ENCODE assay signal across 20 mouse cellular contexts in the genomic region with DNA sequence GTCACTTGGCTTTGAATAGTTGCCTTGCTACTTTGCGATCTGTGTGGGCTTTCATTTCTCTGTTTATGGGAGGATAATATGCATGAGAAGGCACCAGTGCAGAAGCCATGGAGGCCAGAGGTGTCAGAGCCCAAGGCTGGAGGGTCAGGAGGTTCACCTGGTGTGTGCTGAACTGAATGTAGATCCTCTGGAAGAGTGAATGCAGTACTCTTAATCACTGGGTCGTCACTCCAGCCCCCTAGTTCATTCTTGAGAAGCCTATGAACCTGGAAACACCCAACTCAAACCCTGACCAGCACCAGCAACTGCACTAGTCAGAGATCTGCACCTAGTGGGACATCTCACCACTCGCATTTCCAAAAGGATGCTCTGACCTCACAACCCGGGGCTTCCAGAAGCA. TPM values are rescaled to one million over a fixed set of nuclear protein-coding genes. Genes with fewer than 3 reads are reported as not detected.
DNase-seq lines count a peak whose midpoint lies in the region; ATAC-seq and TF ChIP-seq lines count a peak whose summit lies in the region.
"Had no signal": no experiment of that assay in that cellular context is flagged by ENCODE, and none has a peak within 500 bp of the region (broad histone marks: within the 10 kb centered on the region; RNA-seq: fewer than 3 reads in every experiment).

No protein-coding gene starts in this region.

- no peak overlapping the region for H3K4me2 ChIP-seq in midbrain, embryonic 11.5 days

- no peaks in the 10 kb centered on the region for H3K4me1 ChIP-seq in midbrain, embryonic 11.5 days (ENCODE audit: control insufficient read depth, insufficient read depth, low read length)
- H3K4me1 ChIP-seq in midbrain, embryonic 10.5 days, result no peaks in the 10 kb centered on the region

- WGBS in midbrain, embryonic 11.5 days, result 67% methylated on average over 4 of the region's 4 CpGs
- WGBS in midbrain, embryonic 10.5 days, result 73% methylated on average over 4 of the region's 4 CpGs

- H3K27ac ChIP-seq in gastrocnemius, adult 2 months, result peak overlapping the region; percentile 88; the same call in 1 of the 2 replicates
- no peak overlapping the region for H3K27ac ChIP-seq in midbrain, embryonic 11.5 days (ENCODE audit: low read depth, low read length)
- no peak overlapping the region for H3K27ac ChIP-seq in midbrain, embryonic 10.5 days (replicated peaks)

- TF ChIP-seq CTCF in gastrocnemius, adult 2 months (IDR thresholded peaks at IDR 0.05), result no peak

- H3K9me3 ChIP-seq in midbrain, embryonic 11.5 days (ENCODE audit: control insufficient read depth, low read length), result no peaks in the 10 kb centered on the region
- H3K9me3 ChIP-seq in midbrain, embryonic 10.5 days (replicated peaks), result peaks cover 9% of the 10 kb centered on the region; the same call in 1 of the 2 replicates

- H3K36me3 ChIP-seq in midbrain, embryonic 11.5 days (ENCODE audit: control insufficient read depth, insufficient read depth, low read length), result no peaks in the 10 kb centered on the region; the same call in 1 of the 2 replicates
- peaks cover 35% of the 10 kb centered on the region for H3K36me3 ChIP-seq in midbrain, embryonic 10.5 days

- no peak for DNase-seq in gastrocnemius, adult 2 months
- DNase-seq in gastrocnemius, postnatal 25 days, result no peak
- DNase-seq in heart, adult 11 months, result peak; percentile 74
- DNase-seq in heart, adult 9 months (ENCODE audit: low spot score in 2 of 2), result no peak
- peak; percentile 75 for DNase-seq in midbrain, embryonic 11.5 days (ENCODE audit: low spot score, missing footprints)
- no peak for DNase-seq in midbrain, embryonic 10.5 days (ENCODE audit: low spot score)
- DNase-seq: adrenal gland, adult 2 months; adrenal gland, adult 8-10 months; adrenal gland, postnatal 10 days; adrenal gland, postnatal 14 days; adrenal gland, postnatal 25 days; adrenal gland, postnatal 36 days; B cell, adult 2 months; cerebellum, adult 11 months; cerebellum, adult 11-12 months; cerebellum, adult 18-20 months had no signal

- no peak for ATAC-seq in midbrain, embryonic 11.5 days (ENCODE audit: low FRiP score)
- ATAC-seq: activated CD4-positive, CD25-positive, alpha-beta regulatory T cell, adult 4 months; CD4-positive, CD25-positive, alpha-beta regulatory T cell, adult 4 months; Patski had no signal

- no peak overlapping the region for H3K9ac ChIP-seq in midbrain, embryonic 11.5 days (ENCODE audit: low read length)

- no peaks in the 10 kb centered on the region for H3K27me3 ChIP-seq in midbrain, embryonic 11.5 days (ENCODE audit: control insufficient read depth, insufficient read depth, low read length)
- no peaks in the 10 kb centered on the region for H3K27me3 ChIP-seq in midbrain, embryonic 10.5 days (ENCODE audit: low read depth, poor library complexity, severe bottlenecking)
- H3K27me3 ChIP-seq: CH12.LX, Patski had no signal

- intact Hi-C loops in gastrocnemius, adult 2 months (cut with DNase I), result no loop called here

- H3K4me3 ChIP-seq in gastrocnemius, adult 2 months, result no peak overlapping the region
- no peak overlapping the region for H3K4me3 ChIP-seq in midbrain, embryonic 11.5 days (ENCODE audit: low read depth, low read length)
- H3K4me3 ChIP-seq in midbrain, embryonic 10.5 days, result no peak overlapping the region

RNA-seq across cellular contexts. Expression of a gene that starts 19.8 kb away (rescaled TPM):
- 10 to 100 TPM; 65.3 to 78.6 TPM for total RNA-seq in gastrocnemius, adult 2 months (2021)
- total RNA-seq in gastrocnemius, postnatal 25 days (2021), result 10 to 100 TPM; 91.6 to 95.8 TPM
- polyA plus RNA-seq in midbrain, embryonic 11.5 days (2014; fragmentation: Nextera tagmentation; extraction: Ambion mirVana), result 14.5 and 16.0 TPM in 2 replicates
- 13.5 and 16.9 TPM in 2 replicates for polyA plus RNA-seq in midbrain, embryonic 10.5 days (2016; fragmentation: Nextera tagmentation; extraction: Ambion mirVana)

RNA-seq across cellular contexts. Expression of a gene that starts 29.5 kb away (rescaled TPM):
- total RNA-seq in gastrocnemius, adult 2 months (2021), result 10 to 100 TPM; 21.2 to 28.9 TPM
- 10 to 100 TPM; 21.8 to 24.3 TPM for total RNA-seq in gastrocnemius, postnatal 25 days (2021)
- polyA plus RNA-seq in midbrain, embryonic 11.5 days (2014; fragmentation: Nextera tagmentation; extraction: Ambion mirVana), result 43.2 and 46.0 TPM in 2 replicates
- polyA plus RNA-seq in midbrain, embryonic 10.5 days (2016; fragmentation: Nextera tagmentation; extraction: Ambion mirVana), result 136 and 158 TPM in 2 replicates

Comparison
In these comparisons a context has a peak if more than half of its experiments do, and no peak if none do; other contexts are left out.
1. DNase-seq: peak in heart, adult 11 months (single experiment) and midbrain, embryonic 11.5 days (single experiment); none in gastrocnemius, adult 2 months (single experiment), gastrocnemius, postnatal 25 days (single experiment), heart, adult 9 months (0 of 2) and midbrain, embryonic 10.5 days (single experiment).